Mouse (Mus musculus): Measurements from ENCODE around the gene Edf1.

DNA sequence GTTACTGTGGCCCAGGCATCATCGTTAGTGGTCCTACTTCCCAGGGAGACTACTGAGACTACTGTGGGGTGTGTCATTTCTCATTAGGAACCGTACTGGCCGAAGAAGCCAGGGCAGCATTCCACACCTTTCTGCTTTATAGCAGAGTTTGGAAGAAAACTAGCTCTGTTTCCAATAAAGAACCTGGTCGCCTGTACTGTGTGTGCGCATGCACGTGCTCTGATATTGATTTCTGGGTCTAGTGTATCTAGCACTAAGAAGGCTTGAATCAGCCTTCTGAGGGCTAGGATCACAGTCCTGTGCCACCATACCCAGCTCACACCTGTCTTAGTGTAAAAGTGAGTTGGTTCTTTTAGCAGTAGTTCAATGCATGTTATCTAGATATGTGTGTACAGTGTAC lies 1.1 kb downstream of the Edf1 start:
- TF ChIP-seq SMC3 (IDR thresholded peaks at IDR 0.05; ENCODE audit: low read depth, low read length) (no peak), CTCF (conservative IDR thresholded peaks at IDR 0.05 in 1 of 2, IDR thresholded peaks at IDR 0.05 in 1 of 2; ENCODE audit: low read depth in 2 of 2, low read length in 2 of 2) (no peak)
